Mouse (Mus musculus) adrenal gland, postnatal 36 days (tissue): ENCODE data around the gene Gm9789. TPM values are rescaled to one million over a fixed set of nuclear protein-coding genes. Genes with fewer than 3 reads are reported as not detected.
"Not testable (repeated sequence)": the region's sequence is repeated elsewhere in the genome, so short reads cannot be mapped to it uniquely, and the experiment has no call there.

Experiments
- DNase-seq, 2 experiments: peaks; one replicate each; pipeline ENCODE4 v3.0.0; 2021; ENCODE audit warnings: mixed read lengths in 1 of 2
- long read RNA-seq, 2 experiments: library from polyadenylated mRNA; stranded (forward); transcript quantifications; one replicate each; pipeline ENCODE4 v2.0.0; 2021; ENCODE audit warnings: borderline sequencing depth in 2 of 2
- total RNA-seq, 2 experiments: library from RNA; stranded (reverse); gene quantifications; 2 replicates each; pipeline ENCODE4 v1.2.3; 2021

Gm9789 gene
- total RNA-seq, result not detected
- long read RNA-seq, experiment 1, result 0 reads
- long read RNA-seq, experiment 2, result 0 reads

- no peak for DNase-seq
Observed at GRCm38 (mm10) chr16:89157652-89158051, at the start of gene Gm9789. TSS of gene Gm9789 (plus strand) at chr16:89157952.

DNA sequence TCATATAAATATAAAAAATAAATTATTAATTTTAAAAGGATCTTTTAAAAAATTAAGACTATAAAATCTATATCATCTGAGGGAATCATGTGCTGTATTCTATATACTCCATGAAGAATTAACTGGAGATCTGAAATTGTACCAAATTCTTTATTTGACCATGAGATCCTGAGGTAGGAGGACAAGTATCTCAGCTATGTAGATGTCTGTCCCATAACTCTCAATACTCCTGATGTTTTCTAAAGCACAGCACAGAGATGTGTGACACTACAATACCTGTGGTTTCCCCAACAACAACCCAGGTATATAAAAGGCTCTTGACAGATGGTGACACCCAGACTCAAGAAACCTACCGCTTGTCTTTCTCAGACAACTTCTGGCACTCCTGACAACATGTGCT lies 17.2 kb upstream of the Gm9789 start, which contains the start of gene Gm6358:
Gene Gm6358 (plus strand): TSS at position 301 of the 400 bp plus-strand sequence.
- DNase-seq, result no peak

DNA sequence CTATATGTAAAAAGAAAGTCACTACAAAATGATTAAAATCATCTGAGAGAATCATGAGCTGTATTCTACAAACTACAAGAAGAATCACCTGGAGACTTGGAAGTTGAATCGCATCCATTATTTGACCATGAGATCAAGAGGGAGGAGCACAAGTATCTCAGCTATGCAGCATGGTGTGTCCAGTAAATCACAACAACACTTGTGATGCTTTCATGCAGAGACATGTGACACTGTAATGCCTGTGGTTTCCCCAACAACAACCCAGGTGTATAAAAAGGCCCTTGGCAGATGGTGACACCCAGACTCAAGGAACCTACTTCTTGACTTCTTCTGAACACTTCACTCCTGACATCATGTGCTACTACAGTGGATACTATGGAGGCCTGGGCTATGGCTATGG lies 7.0 kb upstream of the Gm9789 start, which contains the start of gene Gm10061:
Gene Gm10061 (plus strand): TSS at position 301 of the 400 bp plus-strand sequence.
- no peak for DNase-seq

DNA sequence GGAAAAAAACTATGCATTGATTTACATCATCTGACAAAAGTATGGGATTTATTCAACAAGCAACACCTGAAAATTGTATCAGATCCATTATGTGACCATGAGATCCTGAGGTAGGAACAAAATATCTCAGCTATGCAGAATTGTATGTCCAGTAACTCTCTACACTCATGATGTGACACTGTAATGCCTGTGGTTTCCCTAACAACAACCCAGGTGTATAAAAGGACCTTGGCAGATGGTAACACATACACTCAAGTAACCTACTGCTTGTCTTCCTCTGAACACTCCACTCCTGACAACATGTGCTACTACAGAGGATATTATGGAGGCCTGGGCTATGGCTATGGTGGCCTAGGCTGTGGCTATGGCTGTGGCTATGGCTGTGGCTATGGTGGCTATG lies 11.4 kb downstream of the Gm9789 start, which contains the start of gene Gm7735:
Gene Gm7735 (plus strand): TSS at position 301 of the 400 bp plus-strand sequence.
- DNase-seq, result not testable (repeated sequence)

DNA sequence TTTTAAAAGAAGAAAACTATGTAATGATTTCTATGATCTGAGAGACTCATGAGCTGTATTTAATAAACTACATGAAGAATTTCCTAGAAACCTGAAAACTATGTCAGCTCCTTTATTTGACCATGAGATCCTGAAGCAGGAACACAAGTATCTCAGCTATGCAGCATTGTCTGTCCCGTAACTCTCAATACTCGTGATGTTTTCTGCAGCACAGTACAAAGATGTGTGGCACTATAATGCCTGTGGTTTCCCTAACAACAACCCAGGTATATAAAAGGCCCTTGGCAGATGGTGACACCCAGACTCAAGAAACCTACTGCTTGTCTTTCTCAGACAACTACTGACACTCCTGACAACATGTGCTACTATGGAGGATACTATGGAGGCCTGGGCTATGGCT lies 16.7 kb downstream of the Gm9789 start, which contains the start of gene 1110057P08Rik:
Gene 1110057P08Rik (plus strand): TSS at position 301 of the 400 bp plus-strand sequence.
- DNase-seq, result no peak

DNA sequence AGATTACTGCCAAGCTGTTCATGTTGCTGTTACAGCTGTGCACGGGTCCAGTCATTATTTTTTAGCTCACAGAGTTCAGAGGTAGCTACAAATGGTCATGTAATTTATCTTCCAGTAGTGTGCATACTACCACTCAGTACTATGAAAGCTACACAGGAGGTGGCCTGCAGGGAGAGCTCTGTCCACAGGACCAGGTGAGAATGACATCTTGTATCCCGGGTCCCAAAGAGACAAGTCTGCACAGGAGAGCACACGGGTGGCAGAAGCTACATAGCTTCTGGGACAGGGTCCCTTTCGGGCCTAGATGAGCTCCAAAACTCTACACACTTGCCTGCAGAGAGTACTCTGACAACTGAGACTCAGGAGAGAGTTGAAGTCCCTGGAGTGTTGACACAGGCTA lies 30.9 kb downstream of the Gm9789 start:
- DNase-seq, result no peak

- DNase-seq, result no peak
Observed at GRCm38 (mm10) chr16:89205561-89205960, 47.8 kb downstream of the Gm9789 start, which contains the start of gene Krtap20-2. TSS of gene Krtap20-2 (plus strand) at chr16:89205861.

Other genes with a start within 250 kb of the Gm9789 start
- gene Krtap19-9b, start 225.7 kb upstream of the Gm9789 start, total RNA-seq, result not detected
- not detected for gene Krtap16-3, start 195.1 kb upstream of the Gm9789 start, total RNA-seq
- not detected for gene Krtap22-2, start 147.2 kb upstream of the Gm9789 start, total RNA-seq
- gene Gm10229, start 142.7 kb upstream of the Gm9789 start, total RNA-seq, result not detected
- gene Krtap6-1, start 126.3 kb upstream of the Gm9789 start, total RNA-seq, result not detected
- not detected for gene Gm10228, start 116.5 kb upstream of the Gm9789 start, total RNA-seq
- not detected for gene Krtap6-5, start 110.1 kb upstream of the Gm9789 start, total RNA-seq
- not detected for gene 1110025L11Rik, start 94.0 kb upstream of the Gm9789 start, total RNA-seq
- not detected for gene Krtap6-3, start 73.9 kb upstream of the Gm9789 start, total RNA-seq
- not detected for gene Gm6358, start 17.1 kb upstream of the Gm9789 start, total RNA-seq
- not detected for gene Gm10061, start 6.9 kb upstream of the Gm9789 start, total RNA-seq
- gene Gm7735, start 11.5 kb downstream of the Gm9789 start, total RNA-seq, result not detected
- gene 1110057P08Rik, start 16.8 kb downstream of the Gm9789 start, total RNA-seq, result not detected
- not detected for gene Krtap20-2, start 47.9 kb downstream of the Gm9789 start, total RNA-seq
- gene Krtap21-1, start 245.9 kb downstream of the Gm9789 start, total RNA-seq, result not detected